Mouse (Mus musculus) megakaryocyte progenitor cell, adult 5-6 weeks (primary cell): ENCODE measurements around the gene Nfx1. TPM values are rescaled to one million over a fixed set of nuclear protein-coding genes. Genes with fewer than 3 reads are reported as not detected.

ENCODE experiments used
- total RNA-seq, 2 experiments: library from RNA; stranded (forward) in 1 of 2; stranded (reverse) in 1 of 2; fragments of 157-497, 149-512 nt in 1 of 2; fragments of 200-1000 nt in 1 of 2; gene quantifications; 2 replicates each; pipeline versions ENCODE4 v1.2.3 to v1.2.4; 2015 to 2017

Nfx1 gene
- total RNA-seq, 2 experiments from 2014 or later, result 51.8 to 70.5 TPM

Other genes with a start within 250 kb of the Nfx1 start
- 156 and 168 TPM in 2 replicates for gene Dnaja1, start 248.8 kb upstream of the Nfx1 start, total RNA-seq (2015)
- 332 and 482 TPM in 2 replicates for gene Dnaja1, start 248.8 kb upstream of the Nfx1 start, total RNA-seq (2017)
- gene Smu1, start 213.0 kb upstream of the Nfx1 start, total RNA-seq (2015), result 77.6 and 83.9 TPM in 2 replicates
- 141 and 143 TPM in 2 replicates for gene Smu1, start 213.0 kb upstream of the Nfx1 start, total RNA-seq (2017)
- 69.8 and 71.5 TPM in 2 replicates for gene B4galt1, start 116.9 kb upstream of the Nfx1 start, total RNA-seq (2015)
- gene B4galt1, start 116.9 kb upstream of the Nfx1 start, total RNA-seq (2017), result 41.2 and 46.5 TPM in 2 replicates
- gene Spink4, start 50.9 kb upstream of the Nfx1 start, total RNA-seq (2015), result not detected in 2 replicates
- gene Spink4, start 50.9 kb upstream of the Nfx1 start, total RNA-seq (2017), result not detected in 2 replicates
- 163 and 167 TPM in 2 replicates for gene Bag1, start 22.6 kb upstream of the Nfx1 start, total RNA-seq (2015)
- 361 and 403 TPM in 2 replicates for gene Bag1, start 22.6 kb upstream of the Nfx1 start, total RNA-seq (2017)
- 52.0 and 55.4 TPM in 2 replicates for gene Chmp5, start 22.5 kb upstream of the Nfx1 start, total RNA-seq (2015)
- 81.4 and 87.2 TPM in 2 replicates for gene Chmp5, start 22.5 kb upstream of the Nfx1 start, total RNA-seq (2017)
- gene Aqp7, start 77.2 kb downstream of the Nfx1 start, total RNA-seq (2015), result 0.20 TPM in 1 of 2 replicates, not detected in the other
- not detected in 2 replicates for gene Aqp7, start 77.2 kb downstream of the Nfx1 start, total RNA-seq (2017)
- not detected in 2 replicates for gene Aqp3, start 127.3 kb downstream of the Nfx1 start, total RNA-seq (2015)
- not detected in 2 replicates for gene Aqp3, start 127.3 kb downstream of the Nfx1 start, total RNA-seq (2017)
- gene Nol6, start 153.5 kb downstream of the Nfx1 start, total RNA-seq (2015), result 20.3 and 22.8 TPM in 2 replicates
- gene Nol6, start 153.5 kb downstream of the Nfx1 start, total RNA-seq (2017), result 20.5 and 22.4 TPM in 2 replicates
- 131 and 149 TPM in 2 replicates for gene Ube2r2, start 164.8 kb downstream of the Nfx1 start, total RNA-seq (2015)
- 29.9 and 33.4 TPM in 2 replicates for gene Ube2r2, start 164.8 kb downstream of the Nfx1 start, total RNA-seq (2017)